Mouse (Mus musculus) CD4-positive, CD25-positive, alpha-beta regulatory T cell, adult 4 months (primary cell): ENCODE data around the gene Gm6121. TPM values are rescaled to one million over a fixed set of nuclear protein-coding genes. Genes with fewer than 3 reads are reported as not detected.
"Not testable (repeated sequence)": the region's sequence is repeated elsewhere in the genome, so short reads cannot be mapped to it uniquely, and the experiment has no call there.

Source experiments
- ATAC-seq: one replicate; pipeline ENCODE4 v1.8.0; 2017
- polyA plus RNA-seq, 2 experiments: library from polyadenylated mRNA; unstranded; fragments of 100-300 nt; shearing (Covaris generic); gene quantifications; one replicate each; pipeline ENCODE4 v1.2.1; 2017

Gene Gm6121
- polyA plus RNA-seq: not detected

- ATAC-seq: not testable (repeated sequence)
These were observed at the start of gene Gm6121 for GRCm38 (mm10) chrX:26935597-26935996. Gene Gm6121, minus strand, starts transcription at chrX:26935697.

Other genes with a start within 250 kb of the Gm6121 start
- not detected for gene Gm14525, start 233.1 kb downstream of the Gm6121 start, polyA plus RNA-seq